Comparison of ENCODE assay signal across 20 mouse cellular contexts in the genomic region with DNA sequence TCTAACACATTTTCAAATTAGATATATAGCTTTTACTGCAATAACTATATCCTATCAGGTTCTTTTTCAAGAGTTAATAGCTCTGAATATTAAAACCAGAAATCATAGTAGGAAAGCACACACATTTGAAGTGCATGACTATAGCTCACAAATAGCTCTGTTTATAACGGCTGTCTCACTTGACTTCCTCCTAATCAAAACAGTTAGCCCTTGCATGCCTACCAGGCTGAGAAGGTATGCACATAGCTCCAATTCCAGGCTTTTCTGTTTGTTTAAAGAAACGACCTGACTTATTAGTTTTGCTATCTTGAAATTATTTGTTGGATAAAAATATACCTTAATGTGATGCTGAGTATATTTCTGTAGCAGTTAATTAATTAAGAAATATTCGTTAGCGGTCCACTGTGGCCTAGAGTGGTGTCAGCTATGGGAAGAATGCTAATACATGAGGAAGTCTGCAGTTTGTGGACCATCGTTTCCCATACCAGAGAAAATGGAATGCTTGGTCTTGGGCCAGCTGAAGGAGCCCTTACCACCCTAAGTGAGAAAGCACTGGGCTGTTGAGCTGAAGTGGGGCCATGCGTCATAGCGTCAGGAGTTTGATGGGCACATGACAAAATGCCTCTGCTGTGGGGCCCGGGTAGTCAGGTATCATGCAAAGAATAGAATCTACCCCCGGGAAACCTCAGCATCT.
DNase-seq lines count a peak whose midpoint lies in the region; ATAC-seq and TF ChIP-seq lines count a peak whose summit lies in the region.
"Had no signal": no experiment of that assay in that cellular context is flagged by ENCODE, and none has a peak within 500 bp of the region (broad histone marks: within the 10 kb centered on the region; RNA-seq: fewer than 3 reads in every experiment).

No protein-coding gene starts in this region.

- H3K27me3 ChIP-seq in heart, embryonic 16.5 days (ENCODE audit: control insufficient read depth, insufficient read depth, low read length): no peaks in the 10 kb centered on the region
- H3K27me3 ChIP-seq in heart, embryonic 11.5 days (ENCODE audit: control insufficient read depth, insufficient read depth, low read length): no peaks in the 10 kb centered on the region
- no peaks in the 10 kb centered on the region for H3K27me3 ChIP-seq in Patski
- H3K27me3 ChIP-seq in lung, embryonic 15.5 days: no peaks in the 10 kb centered on the region
- no peaks in the 10 kb centered on the region for H3K27me3 ChIP-seq in intestine, embryonic 15.5 days (replicated peaks)
- H3K27me3 ChIP-seq: embryonic facial prominence, embryonic 12.5 days; hindbrain, embryonic 12.5 days; limb, embryonic 15.5 days had no signal

- CTCF ChIA-PET in Patski (lab: Charles Lee): interaction anchor here (1.0 to 3.1 kb wide), 5 partner anchors 10 to 61 kb away, joined by 3 to 17 read pairs (median 3); no protein-coding TSS in a partner anchor

- H3K9me3 ChIP-seq in heart, embryonic 16.5 days (replicated peaks; ENCODE audit: control insufficient read depth, low read length): no peaks in the 10 kb centered on the region
- no peaks in the 10 kb centered on the region for H3K9me3 ChIP-seq in heart, embryonic 11.5 days (replicated peaks; ENCODE audit: control insufficient read depth, low read length)
- no peaks in the 10 kb centered on the region for H3K9me3 ChIP-seq in lung, embryonic 15.5 days
- H3K9me3 ChIP-seq in intestine, embryonic 15.5 days: no peaks in the 10 kb centered on the region
- H3K9me3 ChIP-seq: embryonic facial prominence, embryonic 12.5 days; hindbrain, embryonic 12.5 days; limb, embryonic 15.5 days had no signal

- no peaks in the 10 kb centered on the region for H3K36me3 ChIP-seq in heart, embryonic 16.5 days (ENCODE audit: control insufficient read depth, insufficient read depth)
- no peaks in the 10 kb centered on the region for H3K36me3 ChIP-seq in heart, embryonic 11.5 days (ENCODE audit: control insufficient read depth, insufficient read depth, low read length)
- no peaks in the 10 kb centered on the region for H3K36me3 ChIP-seq in lung, embryonic 15.5 days
- H3K36me3 ChIP-seq in intestine, embryonic 15.5 days: no peaks in the 10 kb centered on the region
- H3K36me3 ChIP-seq: embryonic facial prominence, embryonic 12.5 days; hindbrain, embryonic 12.5 days; limb, embryonic 15.5 days had no signal

- H3K4me3 ChIP-seq in heart, embryonic 16.5 days (ENCODE audit: low read length): no peak overlapping the region
- no peak overlapping the region for H3K4me3 ChIP-seq in heart, embryonic 11.5 days (ENCODE audit: low read depth, low read length)
- no peak overlapping the region for H3K4me3 ChIP-seq in lung, embryonic 15.5 days
- H3K4me3 ChIP-seq in intestine, embryonic 15.5 days (replicated peaks): no peak overlapping the region
- H3K4me3 ChIP-seq: embryonic facial prominence, embryonic 12.5 days; hindbrain, embryonic 12.5 days; left cerebral cortex, adult 2 months; limb, embryonic 15.5 days had no signal

- 0 out of 2 replicates have a peak, but pooled peaks have one; percentile 52 for ATAC-seq in heart, embryonic 16.5 days (replicated peaks; ENCODE audit: extremely low read depth, insufficient read depth, low FRiP score)
- ATAC-seq in heart, embryonic 11.5 days (replicated peaks; ENCODE audit: insufficient number of reproducible peaks, low FRiP score, low TSS enrichment): no peak
- peak; percentile 80 for ATAC-seq in Patski
- ATAC-seq in lung, embryonic 15.5 days (ENCODE audit: borderline replicate concordance, extremely low read depth, low FRiP score, low TSS enrichment): 0 out of 2 replicates have a peak, but pooled peaks have one; percentile 23
- ATAC-seq in intestine, embryonic 15.5 days: no peak

- H3K4me2 ChIP-seq in heart, embryonic 16.5 days (ENCODE audit: low read depth, low read length): no peak overlapping the region
- H3K4me2 ChIP-seq in heart, embryonic 11.5 days: no peak overlapping the region
- H3K4me2 ChIP-seq in lung, embryonic 15.5 days: no peak overlapping the region
- no peak overlapping the region for H3K4me2 ChIP-seq in intestine, embryonic 15.5 days (replicated peaks)
- H3K4me2 ChIP-seq: embryonic facial prominence, embryonic 12.5 days; hindbrain, embryonic 12.5 days; limb, embryonic 15.5 days; midbrain, embryonic 11.5 days had no signal

- no peak overlapping the region for H3K9ac ChIP-seq in heart, embryonic 16.5 days (ENCODE audit: low read length)
- no peak overlapping the region for H3K9ac ChIP-seq in heart, embryonic 11.5 days (ENCODE audit: low read depth, low read length)
- no peak overlapping the region for H3K9ac ChIP-seq in lung, embryonic 15.5 days
- H3K9ac ChIP-seq in intestine, embryonic 15.5 days: no peak overlapping the region
- H3K9ac ChIP-seq: embryonic facial prominence, embryonic 12.5 days; hindbrain, embryonic 12.5 days; limb, embryonic 15.5 days; liver, embryonic 14.5 days had no signal

- TF ChIP-seq CTCF in Patski (IDR thresholded peaks at IDR 0.05): no peak

- DNase-seq in Patski (ENCODE audit: low read depth, low spot score): no peak
- DNase-seq in lung, postnatal 36 days: peak; percentile 65
- no peak for DNase-seq in cerebellum, postnatal 25 days
- DNase-seq: adrenal gland, adult 2 months; cerebellum, adult 11 months; cerebellum, postnatal 10 days; gastrocnemius, postnatal 36 days; kidney, adult 11 months; left cerebral cortex, postnatal 4 days had no signal

- in situ Hi-C loops in Patski (cut with MboI; ENCODE audit: low pct_unique_long_range_greater_than_20kb): no loop called here

- H3K4me1 ChIP-seq in heart, embryonic 16.5 days (ENCODE audit: control insufficient read depth, insufficient read depth, low read length): peaks cover 10% of the 10 kb centered on the region
- H3K4me1 ChIP-seq in heart, embryonic 11.5 days (ENCODE audit: control insufficient read depth, insufficient read depth, low read length): no peaks in the 10 kb centered on the region
- peaks cover 7% of the 10 kb centered on the region for H3K4me1 ChIP-seq in lung, embryonic 15.5 days
- H3K4me1 ChIP-seq in intestine, embryonic 15.5 days (replicated peaks): no peaks in the 10 kb centered on the region
- H3K4me1 ChIP-seq: hindbrain, embryonic 12.5 days; limb, embryonic 15.5 days had no signal

- peak overlapping the region; percentile 48 for H3K27ac ChIP-seq in heart, embryonic 16.5 days (ENCODE audit: low read length)
- no peak overlapping the region for H3K27ac ChIP-seq in heart, embryonic 11.5 days (ENCODE audit: low read depth, low read length)
- H3K27ac ChIP-seq in lung, embryonic 15.5 days: peak overlapping the region; percentile 19; the same call in 1 of the 2 replicates
- H3K27ac ChIP-seq in intestine, embryonic 15.5 days: no peak overlapping the region
- H3K27ac ChIP-seq: embryonic facial prominence, embryonic 12.5 days; hindbrain, embryonic 12.5 days; kidney, postnatal 0 days; left cerebral cortex, adult 2 months; limb, embryonic 15.5 days; liver, embryonic 14.5 days had no signal

- POLR2A ChIA-PET in Patski (lab: Charles Lee): interaction anchor here (1.1 kb wide), 1 partner anchor 35 kb away, joined by 4 read pairs; no protein-coding TSS in a partner anchor

- WGBS in heart, embryonic 16.5 days: 45% methylated on average over 9 of the region's 9 CpGs
- 69% methylated on average over 9 of the region's 9 CpGs for WGBS in heart, embryonic 11.5 days (ENCODE audit: insufficient replicate concordance)
- WGBS in lung, embryonic 15.5 days: 46% methylated on average over 9 of the region's 9 CpGs
- WGBS in intestine, embryonic 15.5 days: 63% methylated on average over 9 of the region's 9 CpGs

Comparison
In these comparisons a context has a peak if more than half of its experiments do, and no peak if none do; other contexts are left out.
1. ATAC-seq: peak in heart, embryonic 16.5 days (single experiment), Patski (single experiment) and lung, embryonic 15.5 days (single experiment); none in heart, embryonic 11.5 days (single experiment) and intestine, embryonic 15.5 days (single experiment).
2. H3K27ac ChIP-seq: peak in heart, embryonic 16.5 days (single experiment) and lung, embryonic 15.5 days (single experiment); none in heart, embryonic 11.5 days (single experiment) and intestine, embryonic 15.5 days (single experiment).